Mouse (Mus musculus) CD4-positive, CD25-positive, alpha-beta regulatory T cell, adult 9 weeks (primary cell): ENCODE measurements around the gene Krtap16-3. TPM values are rescaled to one million over a fixed set of nuclear protein-coding genes. Genes with fewer than 3 reads are reported as not detected.

Experiments
- polyA plus RNA-seq: library from polyadenylated mRNA; unstranded; fragments of 100-300 nt; shearing (Covaris generic); gene quantifications from one replicate; pipeline ENCODE4 v1.2.1, GENCODE M21; 2017

Gene Krtap16-3
- not detected for polyA plus RNA-seq

DNA sequence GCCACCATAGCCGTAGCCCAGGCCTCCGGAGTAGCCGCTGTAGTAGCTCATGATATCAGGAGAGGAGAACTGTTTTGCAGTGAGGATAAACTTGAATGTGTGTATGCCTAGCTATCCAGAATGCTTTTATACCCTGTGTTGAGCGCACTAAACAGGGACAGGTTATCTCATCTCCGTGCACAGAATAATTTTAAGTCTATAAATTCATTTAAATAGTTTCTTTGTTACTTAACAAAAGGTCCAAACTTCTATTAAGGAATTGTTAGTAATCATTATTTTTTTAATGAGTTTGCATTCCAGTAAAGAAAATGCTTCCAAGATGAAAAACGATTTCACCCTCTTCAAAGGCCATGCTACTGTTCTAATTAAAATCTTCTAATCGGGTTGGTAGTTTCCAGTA lies at the start of gene Krtap16-3:
TSS of gene Krtap16-3 (minus strand) at position 101 of the 400 bp plus-strand sequence.

DNA sequence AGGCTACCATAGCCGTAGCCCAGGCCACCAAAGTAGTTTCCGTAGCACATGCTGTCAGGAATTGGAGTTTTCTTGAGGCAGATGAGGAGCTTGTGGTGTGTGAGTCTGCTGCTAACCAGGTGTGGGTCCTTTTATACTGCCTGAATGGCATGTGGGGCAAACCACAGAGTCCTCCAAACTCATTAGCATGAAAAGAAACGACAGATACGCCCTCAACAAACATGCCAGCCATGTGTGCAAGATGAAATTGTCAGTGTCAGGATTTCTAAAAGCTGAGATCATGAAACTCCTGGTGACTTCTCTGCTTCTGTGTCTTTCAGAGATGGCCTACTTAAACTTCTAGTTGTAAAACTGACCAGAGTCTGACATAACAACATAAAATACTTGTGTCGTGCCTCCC lies 48.0 kb upstream of the Krtap16-3 start, which contains the start of gene Krtap22-2:
TSS of gene Krtap22-2 (minus strand) at position 101 of the 400 bp plus-strand sequence.

DNA sequence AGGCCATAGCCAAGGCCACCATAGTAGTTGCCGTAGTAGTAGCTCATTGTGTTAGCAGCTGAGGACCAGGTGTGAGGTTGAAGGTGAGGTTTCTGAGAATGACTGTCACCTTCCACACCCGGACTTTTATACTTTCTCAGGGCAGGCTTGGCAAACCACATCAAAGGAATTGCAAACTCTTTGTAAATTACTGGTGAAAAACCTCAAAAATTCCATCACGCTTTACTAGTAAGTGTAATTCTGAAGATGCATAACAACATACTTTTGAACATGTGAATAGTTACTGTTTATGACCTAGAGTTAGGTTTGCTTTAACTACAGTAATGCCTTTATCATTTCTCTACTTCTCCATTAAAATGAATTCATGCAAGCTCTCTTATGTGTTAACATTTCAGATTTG lies 30.5 kb downstream of the Krtap16-3 start, which contains the start of gene Krtap19-9b:
TSS of gene Krtap19-9b (minus strand) at position 101 of the 400 bp plus-strand sequence.

Other genes with a start within 250 kb of the Krtap16-3 start
- gene Krtap13-1, start 234.0 kb downstream of the Krtap16-3 start, polyA plus RNA-seq, result not detected
- not detected for gene Krtap13, start 211.2 kb downstream of the Krtap16-3 start, polyA plus RNA-seq
- gene 2310034C09Rik, start 204.0 kb downstream of the Krtap16-3 start, polyA plus RNA-seq, result not detected
- not detected for gene 2310057N15Rik, start 188.7 kb downstream of the Krtap16-3 start, polyA plus RNA-seq
- gene Gm5965, start 185.0 kb downstream of the Krtap16-3 start, polyA plus RNA-seq, result not detected
- gene Gm20741, start 150.7 kb downstream of the Krtap16-3 start, polyA plus RNA-seq, result not detected
- gene Krtap15, start 142.7 kb downstream of the Krtap16-3 start, polyA plus RNA-seq, result not detected
- gene Krtap14, start 136.7 kb downstream of the Krtap16-3 start, polyA plus RNA-seq, result not detected
- not detected for gene Krtap19-1, start 93.5 kb downstream of the Krtap16-3 start, polyA plus RNA-seq
- not detected for gene Krtap19-2, start 88.6 kb downstream of the Krtap16-3 start, polyA plus RNA-seq
- not detected for gene Krtap19-3, start 84.8 kb downstream of the Krtap16-3 start, polyA plus RNA-seq
- not detected for gene Krtap19-4, start 77.8 kb downstream of the Krtap16-3 start, polyA plus RNA-seq
- gene Krtap19-5, start 66.4 kb downstream of the Krtap16-3 start, polyA plus RNA-seq, result not detected
- gene Krtap19-9b, start 30.6 kb downstream of the Krtap16-3 start, polyA plus RNA-seq, result not detected
- gene Krtap22-2, start 47.9 kb upstream of the Krtap16-3 start, polyA plus RNA-seq, result not detected
- not detected for gene Gm10229, start 52.4 kb upstream of the Krtap16-3 start, polyA plus RNA-seq
- gene Krtap6-1, start 68.8 kb upstream of the Krtap16-3 start, polyA plus RNA-seq, result not detected
- gene Gm10228, start 78.6 kb upstream of the Krtap16-3 start, polyA plus RNA-seq, result not detected
- gene Krtap6-5, start 85.0 kb upstream of the Krtap16-3 start, polyA plus RNA-seq, result not detected
- gene 1110025L11Rik, start 101.1 kb upstream of the Krtap16-3 start, polyA plus RNA-seq, result not detected
- gene Krtap6-3, start 121.1 kb upstream of the Krtap16-3 start, polyA plus RNA-seq, result not detected
- gene Gm6358, start 178.0 kb upstream of the Krtap16-3 start, polyA plus RNA-seq, result not detected
- not detected for gene Gm10061, start 188.2 kb upstream of the Krtap16-3 start, polyA plus RNA-seq
- gene Gm9789, start 195.1 kb upstream of the Krtap16-3 start, polyA plus RNA-seq, result not detected
- not detected for gene Gm7735, start 206.6 kb upstream of the Krtap16-3 start, polyA plus RNA-seq
- not detected for gene 1110057P08Rik, start 211.9 kb upstream of the Krtap16-3 start, polyA plus RNA-seq
- not detected for gene Krtap20-2, start 243.0 kb upstream of the Krtap16-3 start, polyA plus RNA-seq